In the genomic region with DNA sequence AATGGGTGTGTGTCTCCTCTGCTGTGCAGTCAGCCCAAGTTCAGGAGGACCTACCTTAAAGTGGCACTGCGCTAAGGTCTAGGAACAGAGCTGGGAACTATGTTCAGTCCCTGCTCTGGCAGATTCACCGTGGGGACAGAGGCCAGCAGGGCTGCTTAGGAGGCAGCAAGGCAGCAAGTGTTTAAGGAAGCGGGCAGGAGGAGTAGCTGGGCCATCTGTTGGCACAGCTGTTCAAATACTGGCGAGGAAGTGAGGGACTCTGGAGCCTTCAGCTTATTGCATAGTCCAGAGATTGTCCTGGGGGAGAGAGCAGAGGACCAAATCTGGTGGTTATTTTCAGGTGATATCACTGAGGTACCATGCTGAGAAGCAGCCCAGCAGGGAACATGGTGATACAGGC, we compare ENCODE assay signal across 27 mouse cellular contexts.
DNase-seq lines count a peak whose midpoint lies in the region; ATAC-seq and TF ChIP-seq lines count a peak whose summit lies in the region.
"Had no signal": no experiment of that assay in that cellular context is flagged by ENCODE, and none has a peak within 500 bp of the region (broad histone marks: within the 10 kb centered on the region; RNA-seq: fewer than 3 reads in every experiment).

No protein-coding gene starts in this region.

- no peak for TF ChIP-seq CTCF in forebrain, postnatal 0 days (IDR thresholded peaks at IDR 0.05; ENCODE audit: low read depth)

- 0 out of 2 replicates have a peak, but pooled peaks cover 2% of the 10 kb centered on the region for H3K4me1 ChIP-seq in forebrain, embryonic 12.5 days
- H3K4me1 ChIP-seq in forebrain, postnatal 0 days (ENCODE audit: insufficient read depth): no peaks in the 10 kb centered on the region
- H3K4me1 ChIP-seq in limb, embryonic 10.5 days: peaks cover 3% of the 10 kb centered on the region
- H3K4me1 ChIP-seq: limb, embryonic 12.5 days; megakaryocyte, embryonic 14.5 days had no signal

- no peaks in the 10 kb centered on the region for H3K9me3 ChIP-seq in forebrain, embryonic 12.5 days
- no peaks in the 10 kb centered on the region for H3K9me3 ChIP-seq in forebrain, postnatal 0 days (ENCODE audit: low read length)
- no peaks in the 10 kb centered on the region for H3K9me3 ChIP-seq in limb, embryonic 10.5 days (replicated peaks)
- H3K9me3 ChIP-seq: embryonic facial prominence, embryonic 13.5 days; hindbrain, embryonic 15.5 days; limb, embryonic 12.5 days; megakaryocyte, embryonic 14.5 days; midbrain, embryonic 13.5 days; neural tube, embryonic 15.5 days had no signal

- H3K27me3 ChIP-seq in forebrain, embryonic 12.5 days: no peaks in the 10 kb centered on the region
- H3K27me3 ChIP-seq in forebrain, postnatal 0 days (ENCODE audit: insufficient read depth, low read length): no peaks in the 10 kb centered on the region
- H3K27me3 ChIP-seq in limb, embryonic 10.5 days (ENCODE audit: low read depth, poor library complexity, severe bottlenecking): no peaks in the 10 kb centered on the region
- H3K27me3 ChIP-seq: embryonic facial prominence, embryonic 13.5 days; hindbrain, embryonic 15.5 days; limb, embryonic 12.5 days; midbrain, embryonic 13.5 days; neural tube, embryonic 15.5 days had no signal

- H3K27ac ChIP-seq in forebrain, embryonic 12.5 days: no peak overlapping the region
- H3K27ac ChIP-seq in forebrain, postnatal 0 days (ENCODE audit: low read depth, low read length): no peak overlapping the region
- H3K27ac ChIP-seq in limb, embryonic 10.5 days: no peak overlapping the region
- H3K27ac ChIP-seq: embryonic facial prominence, embryonic 13.5 days; hindbrain, embryonic 15.5 days; limb, embryonic 12.5 days; midbrain, embryonic 13.5 days; neural tube, embryonic 15.5 days; stomach, postnatal 0 days had no signal

- no peak overlapping the region for H3K4me2 ChIP-seq in forebrain, embryonic 12.5 days
- H3K4me2 ChIP-seq in forebrain, postnatal 0 days (ENCODE audit: low read depth): no peak overlapping the region
- H3K4me2 ChIP-seq: embryonic facial prominence, embryonic 13.5 days; hindbrain, embryonic 15.5 days; limb, embryonic 12.5 days; midbrain, embryonic 13.5 days; neural tube, embryonic 15.5 days had no signal

- no peak overlapping the region for H3K9ac ChIP-seq in forebrain, embryonic 12.5 days
- no peak overlapping the region for H3K9ac ChIP-seq in forebrain, postnatal 0 days
- H3K9ac ChIP-seq: embryonic facial prominence, embryonic 13.5 days; hindbrain, embryonic 15.5 days; limb, embryonic 12.5 days; midbrain, embryonic 13.5 days; neural tube, embryonic 15.5 days had no signal

- no peaks in the 10 kb centered on the region for H3K36me3 ChIP-seq in forebrain, embryonic 12.5 days (replicated peaks)
- no peaks in the 10 kb centered on the region for H3K36me3 ChIP-seq in forebrain, postnatal 0 days (ENCODE audit: insufficient read depth)
- no peaks in the 10 kb centered on the region for H3K36me3 ChIP-seq in limb, embryonic 10.5 days
- H3K36me3 ChIP-seq: embryonic facial prominence, embryonic 13.5 days; hindbrain, embryonic 15.5 days; limb, embryonic 12.5 days; midbrain, embryonic 13.5 days; neural tube, embryonic 15.5 days had no signal

- 70% methylated on average over 4 of the region's 4 CpGs for WGBS in forebrain, embryonic 12.5 days
- 56% methylated on average over 4 of the region's 4 CpGs for WGBS in forebrain, postnatal 0 days
- WGBS in limb, embryonic 10.5 days: 69% methylated on average over 4 of the region's 4 CpGs

- intact Hi-C loops in left cerebral cortex, postnatal 4 days (cut with DNase I): no loop called here

- H3K4me3 ChIP-seq in forebrain, embryonic 12.5 days (replicated peaks): no peak overlapping the region
- H3K4me3 ChIP-seq in forebrain, postnatal 0 days (ENCODE audit: low read depth, low read length): no peak overlapping the region
- H3K4me3 ChIP-seq in limb, embryonic 10.5 days: no peak overlapping the region
- H3K4me3 ChIP-seq: embryonic facial prominence, embryonic 13.5 days; hindbrain, embryonic 15.5 days; limb, embryonic 12.5 days; megakaryocyte, embryonic 14.5 days; midbrain, embryonic 13.5 days; neural tube, embryonic 15.5 days had no signal

- ATAC-seq in forebrain, embryonic 12.5 days (ENCODE audit: low FRiP score): 0 out of 2 replicates have a peak, but pooled peaks have one; percentile 20
- no peak for ATAC-seq in forebrain, postnatal 0 days
- no peak for ATAC-seq in erythroid progenitor cell, adult 5-6 weeks (replicated peaks; ENCODE audit: low FRiP score, poor library complexity, severe bottlenecking)
- ATAC-seq: CD4-positive, CD25-positive, alpha-beta regulatory T cell, adult 4 months; inflammation-experienced regulatory T-cells, adult 6 months; midbrain, embryonic 13.5 days had no signal

- DNase-seq in forebrain, postnatal 0 days: no peak
- peak; percentile 51 for DNase-seq in left cerebral cortex, postnatal 4 days
- DNase-seq in left cerebral cortex, adult 11 months (ENCODE audit: low spot score): no peak
- peak; percentile 23 for DNase-seq in limb, embryonic 10.5 days (ENCODE audit: low spot score)
- DNase-seq in layer of hippocampus, postnatal 10 days (ENCODE audit: low spot score in 2 of 2): no peak
- DNase-seq: adrenal gland, postnatal 25 days; cerebellum, adult 8-10 months; gastrocnemius, postnatal 10 days; heart, postnatal 4 days; kidney, adult 2 months; kidney, postnatal 4 days; layer of hippocampus, postnatal 36 days; lung, postnatal 36 days; right cerebral cortex, postnatal 4 days; thymus, adult 18-20 months; thymus, postnatal 36 days had no signal

Comparison
In these comparisons a context has a peak if more than half of its experiments do, and no peak if none do; other contexts are left out.
1. DNase-seq: peak in left cerebral cortex, postnatal 4 days (single experiment) and limb, embryonic 10.5 days (single experiment); none in forebrain, postnatal 0 days (single experiment), left cerebral cortex, adult 11 months (single experiment) and layer of hippocampus, postnatal 10 days (0 of 2).